Mouse (Mus musculus): ENCODE measurements around the gene Gm10260. TPM values are rescaled to one million over a fixed set of nuclear protein-coding genes. Genes with fewer than 3 reads are reported as not detected.

Gene Gm10260
- total RNA-seq, 2 experiments from 2014 or later = 179 to 186 TPM

GRCm38 (mm10) chr13:97768803-97769202 is 8.4 kb upstream of the Gm10260 start:
- no peak for DNase-seq

- no peak for DNase-seq
Measured at GRCm38 (mm10) chr13:97768046-97768682, 7.7 kb upstream of the Gm10260 start.

GRCm38 (mm10) chr13:97766600-97766999 is 6.2 kb upstream of the Gm10260 start:
- no peak for DNase-seq

GRCm38 (mm10) chr13:97765913-97766312 is 5.5 kb upstream of the Gm10260 start:
- no peak for DNase-seq

GRCm38 (mm10) chr13:97764067-97764466 is 3.6 kb upstream of the Gm10260 start:
- DNase-seq = peak; percentile 32

- no peak for DNase-seq
Measured at GRCm38 (mm10) chr13:97763436-97763835, 3.0 kb upstream of the Gm10260 start.

- DNase-seq = no peak
Measured at GRCm38 (mm10) chr13:97762121-97762520, 1.7 kb upstream of the Gm10260 start.

- DNase-seq = peak; percentile 61
Measured at GRCm38 (mm10) chr13:97757033-97757432, 3.4 kb downstream of the Gm10260 start.

- DNase-seq = no peak
Measured at GRCm38 (mm10) chr13:97756091-97756490, 4.3 kb downstream of the Gm10260 start.

- no peak for DNase-seq
Measured at GRCm38 (mm10) chr13:97750851-97751381, 9.5 kb downstream of the Gm10260 start.

GRCm38 (mm10) chr13:97747037-97747860 is 13.2 kb downstream of the Gm10260 start:
- DNase-seq = no peak

- DNase-seq = no peak
Measured at GRCm38 (mm10) chr13:97744669-97745068, 15.8 kb downstream of the Gm10260 start.

- DNase-seq = no peak
Measured at GRCm38 (mm10) chr13:97744036-97744435, 16.4 kb downstream of the Gm10260 start.

GRCm38 (mm10) chr13:97743229-97743988 is 17.0 kb downstream of the Gm10260 start:
- no peak for DNase-seq

- DNase-seq = no peak
Measured at GRCm38 (mm10) chr13:97735931-97736330, 24.5 kb downstream of the Gm10260 start.

- DNase-seq = no peak
Measured at GRCm38 (mm10) chr13:97734760-97735159, 25.7 kb downstream of the Gm10260 start.

- no peak for DNase-seq
Measured at GRCm38 (mm10) chr13:97725160-97725825, 35.1 kb downstream of the Gm10260 start.

- DNase-seq = no peak
Measured at GRCm38 (mm10) chr13:97724551-97724950, 35.9 kb downstream of the Gm10260 start.

GRCm38 (mm10) chr13:97712506-97713275 is 47.7 kb downstream of the Gm10260 start:
- no peak for DNase-seq

- no peak for DNase-seq
Measured at GRCm38 (mm10) chr13:97711510-97711909, 48.9 kb downstream of the Gm10260 start.
